Mouse (Mus musculus): ENCODE measurements around the gene Lrfn2.

- TF ChIP-seq GATA1 (IDR thresholded peaks at IDR 0.05; ENCODE audit: low read length): no peak
- TF ChIP-seq TAL1 (IDR thresholded peaks at IDR 0.05; ENCODE audit: low read length): no peak
Observed at GRCm38 (mm10) chr17:48960161-48960698, 28.1 kb downstream of the Lrfn2 start.
